Mouse (Mus musculus) megakaryocyte-erythroid progenitor cell, adult 5 weeks (primary cell): ENCODE data around the gene Zp3r. TPM values are rescaled to one million over a fixed set of nuclear protein-coding genes. Genes with fewer than 3 reads are reported as not detected.

Experiments used
- polyA plus RNA-seq: library from polyadenylated mRNA; stranded (reverse); fragments of >175 nt; gene quantifications from 2 replicates; pipeline ENCODE4 v1.2.3, GENCODE M21; 2012

Gene Zp3r
- 0.04 TPM in 1 of 2 replicates, not detected in the other for polyA plus RNA-seq

DNA sequence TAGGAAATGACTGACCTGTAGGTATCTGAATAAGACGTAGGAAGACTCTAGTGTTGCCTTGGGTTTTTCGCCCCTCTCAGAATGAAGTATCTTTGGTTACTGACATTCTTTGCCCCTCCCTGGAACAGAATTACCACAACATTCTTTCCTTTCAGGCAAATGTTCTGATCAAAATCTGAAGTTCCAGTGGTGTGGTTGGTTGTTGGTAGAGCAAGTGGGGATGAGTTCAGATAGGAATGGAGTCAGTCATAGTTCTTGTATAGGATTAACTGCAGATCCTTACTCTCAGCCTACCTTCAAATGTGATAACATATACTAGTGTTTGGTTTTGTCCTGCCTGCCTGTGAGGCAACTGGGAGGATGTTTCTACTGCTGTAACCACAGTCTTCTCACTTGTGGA is at the start of gene Zp3r:
Zp3r (minus strand) TSS at position 101 of the 400 bp plus-strand sequence.

DNA sequence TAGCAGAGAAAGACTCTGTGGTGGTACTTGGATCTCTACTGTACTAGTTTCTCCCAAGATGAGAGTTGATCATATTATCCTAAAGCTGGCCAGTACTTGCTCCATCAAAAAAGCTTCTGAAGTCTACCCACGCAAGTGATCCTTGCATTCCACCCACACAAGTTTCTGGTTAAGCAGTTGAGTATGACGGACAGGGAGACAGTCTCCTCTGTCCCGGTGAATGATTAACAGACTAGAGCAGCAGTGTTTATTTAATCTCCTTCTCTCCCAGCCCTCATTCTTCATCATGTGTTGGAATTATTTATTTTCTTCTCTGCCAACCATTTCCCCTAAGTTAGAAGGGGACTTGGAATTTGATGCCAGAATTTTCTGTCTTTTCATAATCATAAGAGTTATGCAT is 32.0 kb upstream of the Zp3r start, which contains the start of gene C4bp:
C4bp (minus strand) TSS at position 179 of the 400 bp plus-strand sequence.

Other genes starting within 250 kb of the Zp3r start
- gene Cd55b, start 206.6 kb downstream of the Zp3r start, polyA plus RNA-seq, result not detected in 2 replicates
- gene Cd55, start 166.9 kb downstream of the Zp3r start, polyA plus RNA-seq, result 4.1 and 5.1 TPM in 2 replicates
- gene C4bp, start 32.0 kb upstream of the Zp3r start, polyA plus RNA-seq, result not detected in 2 replicates
- not detected in 2 replicates for gene Gm29427, start 86.2 kb upstream of the Zp3r start, polyA plus RNA-seq
- 1.2 and 1.8 TPM in 2 replicates for gene Yod1, start 87.7 kb upstream of the Zp3r start, polyA plus RNA-seq
- 2.5 and 3.2 TPM in 2 replicates for gene Pfkfb2, start 99.6 kb upstream of the Zp3r start, polyA plus RNA-seq
- 0.29 and 0.44 TPM in 2 replicates for gene AA986860, start 102.4 kb upstream of the Zp3r start, polyA plus RNA-seq
- gene Fcamr, start 171.3 kb upstream of the Zp3r start, polyA plus RNA-seq, result not detected in 2 replicates
- not detected in 2 replicates for gene Pigr, start 197.1 kb upstream of the Zp3r start, polyA plus RNA-seq
- gene Fcmr, start 236.0 kb upstream of the Zp3r start, polyA plus RNA-seq, result 0.57 and 6.6 TPM in 2 replicates